Mouse (Mus musculus) CD4-positive, CD25-positive, alpha-beta regulatory T cell (primary cell): ENCODE measurements around the gene Zfp345. TPM values are rescaled to one million over a fixed set of nuclear protein-coding genes. Genes with fewer than 3 reads are reported as not detected.

Source experiments
- polyA plus RNA-seq: library from polyadenylated mRNA; unstranded; fragments of 100-300 nt; shearing (Covaris generic); gene quantifications from one replicate; pipeline ENCODE4 v1.2.1, GENCODE M21; 2017

Gene Zfp345
- 0.42 TPM for polyA plus RNA-seq

DNA sequence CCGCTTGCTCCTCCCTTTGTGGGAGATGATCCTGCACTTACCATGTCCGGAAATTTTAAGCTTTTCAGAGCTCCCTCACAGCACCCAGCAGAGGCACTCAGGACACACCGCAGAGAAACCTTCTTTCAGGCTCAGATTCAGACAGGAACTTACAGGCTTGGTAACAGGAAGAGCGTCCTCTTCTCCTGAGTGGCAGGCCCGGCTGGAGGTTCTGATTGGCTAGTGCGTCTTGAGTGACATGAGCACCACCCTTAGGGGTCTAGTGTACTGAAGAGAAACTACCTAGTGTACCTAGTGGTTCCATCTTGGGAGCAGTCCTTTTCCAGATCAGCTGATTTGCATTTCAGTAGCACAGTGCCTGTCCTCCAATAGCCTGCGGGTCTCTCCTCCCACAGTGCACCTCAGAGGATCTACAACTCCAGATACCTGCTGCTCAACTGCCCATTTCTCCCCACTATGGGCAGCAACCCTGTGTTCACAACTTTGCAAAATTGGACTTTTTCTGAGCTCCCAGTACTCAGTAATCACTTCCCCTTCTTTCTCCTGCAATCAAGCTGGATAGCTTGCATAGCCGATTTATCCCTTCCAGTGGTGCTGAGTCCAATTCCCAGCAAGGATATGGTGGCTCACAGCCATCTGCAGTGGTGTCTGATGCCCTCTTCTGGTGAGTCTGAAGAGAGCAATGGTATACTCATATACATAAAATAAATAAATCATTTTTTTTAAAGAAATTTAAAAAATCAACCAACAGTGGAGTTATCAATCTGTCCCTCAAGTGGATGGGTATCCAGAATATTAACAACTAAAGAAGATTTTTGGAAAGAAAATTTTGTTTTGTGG is at the start of gene Zfp345:
Gene Zfp345, minus strand, starts transcription at position 153 of the 840 bp plus-strand sequence.

DNA sequence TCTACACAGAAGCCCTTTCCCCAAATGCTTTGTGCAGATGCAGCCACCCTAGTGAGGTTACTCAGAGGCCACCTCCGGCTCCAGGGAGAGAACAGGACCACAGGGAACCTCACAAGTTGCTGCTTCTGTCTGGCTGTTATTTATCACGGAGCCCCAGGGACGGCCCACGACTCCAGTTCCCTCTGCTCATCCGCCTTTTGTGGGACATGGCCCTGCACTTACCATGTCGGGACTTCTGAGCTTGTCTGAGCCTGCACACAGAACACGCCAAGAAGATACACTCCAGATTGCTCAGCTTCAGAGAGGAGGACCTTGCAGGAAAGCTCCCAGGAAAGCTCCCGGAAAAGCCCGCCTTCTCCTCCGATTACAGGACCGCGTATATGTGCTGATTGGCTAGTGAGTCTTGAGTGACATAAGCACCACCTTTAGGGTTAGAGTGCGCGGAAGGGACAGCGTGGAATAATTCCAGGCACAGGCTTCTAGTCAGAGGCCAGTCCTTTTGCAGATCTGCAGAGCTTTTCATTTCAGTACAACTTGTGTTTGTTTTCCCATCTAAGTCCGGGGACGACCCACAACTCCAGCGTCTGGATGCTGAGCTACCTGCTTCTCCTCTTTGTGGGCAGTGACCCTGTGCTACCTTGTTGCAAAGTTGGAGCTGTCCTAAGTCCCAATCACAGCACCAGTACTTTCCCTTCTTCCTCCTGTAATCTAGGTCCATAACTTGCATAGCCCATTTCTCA is 33.5 kb downstream of the Zfp345 start, which contains the start of gene Zfp442:
Gene Zfp442, minus strand, starts transcription at position 307 of the 740 bp plus-strand sequence.

Other genes starting within 250 kb of the Zfp345 start
- 62.9 TPM for gene Gm21994, start 229.5 kb downstream of the Zfp345 start, polyA plus RNA-seq
- gene Gm14124, start 227.6 kb downstream of the Zfp345 start, polyA plus RNA-seq, result 0.43 TPM
- gene Gm10130, start 161.4 kb downstream of the Zfp345 start, polyA plus RNA-seq, result 38.9 TPM
- gene 3300002I08Rik, start 122.3 kb downstream of the Zfp345 start, polyA plus RNA-seq, result 9.1 TPM
- gene Zfp442, start 33.6 kb downstream of the Zfp345 start, polyA plus RNA-seq, result 7.4 TPM
- gene Cst7, start 85.3 kb upstream of the Zfp345 start, polyA plus RNA-seq, result 115 TPM
- gene Apmap, start 123.5 kb upstream of the Zfp345 start, polyA plus RNA-seq, result 30.5 TPM
- gene Acss1, start 183.4 kb upstream of the Zfp345 start, polyA plus RNA-seq, result 52.2 TPM
- 0.05 TPM for gene Vsx1, start 204.3 kb upstream of the Zfp345 start, polyA plus RNA-seq